Mouse (Mus musculus): ENCODE results near the gene Otof.
A peak's percentile ranks its signal among the peaks of the same experiment; 100 is the strongest.

The Otof gene

GRCm38 (mm10) chr5:30423572-30424244 lies 38.0 kb downstream of the Otof start:
- peak; percentile 24 to 51 for DNase-seq (ENCODE audit: low spot score in 2 of 2)

GRCm38 (mm10) chr5:30423121-30423520 lies 38.6 kb downstream of the Otof start:
- DNase-seq (ENCODE audit: low spot score in 2 of 2): no peak

GRCm38 (mm10) chr5:30416665-30417064 lies 45.1 kb downstream of the Otof start:
- no peak for DNase-seq (ENCODE audit: low spot score in 2 of 2)

- DNase-seq (ENCODE audit: low spot score in 2 of 2): no peak
Observed at GRCm38 (mm10) chr5:30415876-30416275, 45.9 kb downstream of the Otof start.

- DNase-seq (ENCODE audit: low spot score in 2 of 2): no peak
Observed at GRCm38 (mm10) chr5:30415381-30415780, 46.4 kb downstream of the Otof start.

- no peak for DNase-seq (ENCODE audit: low spot score in 2 of 2)
Observed at GRCm38 (mm10) chr5:30411524-30411923, 50.2 kb downstream of the Otof start.

- DNase-seq (ENCODE audit: low spot score in 2 of 2): no peak
Observed at GRCm38 (mm10) chr5:30406876-30407275, 54.9 kb downstream of the Otof start.

GRCm38 (mm10) chr5:30401165-30401564 lies 60.6 kb downstream of the Otof start:
- peak; percentile 13 to 26 for DNase-seq (ENCODE audit: low spot score in 2 of 2)

GRCm38 (mm10) chr5:30400521-30400920 lies 61.2 kb downstream of the Otof start:
- DNase-seq (ENCODE audit: low spot score in 2 of 2): peak in 1 of 2 experiments; percentile 16

- peak; percentile 74 to 77 for DNase-seq (ENCODE audit: low spot score in 2 of 2)
Observed at GRCm38 (mm10) chr5:30391473-30391872, 70.3 kb downstream of the Otof start.

GRCm38 (mm10) chr5:30389836-30390235 lies 71.9 kb downstream of the Otof start:
- no peak for DNase-seq (ENCODE audit: low spot score in 2 of 2)

GRCm38 (mm10) chr5:30387726-30388125 lies 74.0 kb downstream of the Otof start:
- no peak for DNase-seq (ENCODE audit: low spot score in 2 of 2)

GRCm38 (mm10) chr5:30382876-30383275 lies 78.9 kb downstream of the Otof start:
- no peak for DNase-seq (ENCODE audit: low spot score in 2 of 2)

- DNase-seq (ENCODE audit: low spot score in 2 of 2): peak; percentile 32 to 44
Observed at GRCm38 (mm10) chr5:30369426-30369825, 92.3 kb downstream of the Otof start.

GRCm38 (mm10) chr5:30367405-30367804 lies 94.3 kb downstream of the Otof start:
- no peak for DNase-seq (ENCODE audit: low spot score in 2 of 2)

- no peak for DNase-seq (ENCODE audit: low spot score in 2 of 2)
Observed at GRCm38 (mm10) chr5:30358436-30359099, 103.2 kb downstream of the Otof start.

GRCm38 (mm10) chr5:30356647-30357046 lies 105.1 kb downstream of the Otof start:
- DNase-seq (ENCODE audit: low spot score in 2 of 2): no peak

- no peak for DNase-seq (ENCODE audit: low spot score in 2 of 2)
Observed at GRCm38 (mm10) chr5:30355559-30356159, 106.1 kb downstream of the Otof start.

- no peak for DNase-seq (ENCODE audit: low spot score in 2 of 2)
Observed at GRCm38 (mm10) chr5:30355114-30355513, 106.6 kb downstream of the Otof start.

- DNase-seq (ENCODE audit: low spot score in 2 of 2): no peak
Observed at GRCm38 (mm10) chr5:30353605-30354004, 108.1 kb downstream of the Otof start.

- no peak for DNase-seq (ENCODE audit: low spot score in 2 of 2)
Observed at GRCm38 (mm10) chr5:30343886-30344285, 117.8 kb downstream of the Otof start.

GRCm38 (mm10) chr5:30343107-30343506 lies 118.6 kb downstream of the Otof start:
- DNase-seq (ENCODE audit: low spot score in 2 of 2): peak; percentile 61 to 65

- DNase-seq (ENCODE audit: low spot score in 2 of 2): peak; percentile 44 to 56
Observed at GRCm38 (mm10) chr5:30342601-30343015, 119.1 kb downstream of the Otof start.

Measured in frontal cortex, postnatal 36 days (tissue).